Mouse (Mus musculus): Measurements from ENCODE around the gene Ldlrad3.

Gene Ldlrad3

DNA sequence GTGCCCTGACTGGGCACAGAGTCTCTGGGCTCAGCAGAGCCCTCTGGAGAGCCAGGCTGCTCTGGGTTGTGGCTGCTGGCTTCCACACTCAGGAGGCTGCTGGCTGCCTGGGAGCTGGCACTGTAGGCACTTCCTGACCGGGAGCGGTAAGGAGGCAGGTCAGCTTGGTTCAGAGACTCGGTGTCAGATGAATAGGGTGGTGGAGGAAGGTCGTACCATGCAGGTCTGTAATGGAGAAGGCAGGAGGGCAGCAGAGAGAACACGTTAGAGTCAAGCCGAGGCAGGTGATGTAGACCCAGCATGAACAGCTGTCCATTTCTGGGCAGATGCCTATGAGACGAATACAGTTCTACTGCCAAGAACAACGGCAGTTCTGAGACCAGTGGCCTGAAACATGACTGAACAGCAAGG lies 233.2 kb downstream of the Ldlrad3 start:
- no peak for DNase-seq

DNA sequence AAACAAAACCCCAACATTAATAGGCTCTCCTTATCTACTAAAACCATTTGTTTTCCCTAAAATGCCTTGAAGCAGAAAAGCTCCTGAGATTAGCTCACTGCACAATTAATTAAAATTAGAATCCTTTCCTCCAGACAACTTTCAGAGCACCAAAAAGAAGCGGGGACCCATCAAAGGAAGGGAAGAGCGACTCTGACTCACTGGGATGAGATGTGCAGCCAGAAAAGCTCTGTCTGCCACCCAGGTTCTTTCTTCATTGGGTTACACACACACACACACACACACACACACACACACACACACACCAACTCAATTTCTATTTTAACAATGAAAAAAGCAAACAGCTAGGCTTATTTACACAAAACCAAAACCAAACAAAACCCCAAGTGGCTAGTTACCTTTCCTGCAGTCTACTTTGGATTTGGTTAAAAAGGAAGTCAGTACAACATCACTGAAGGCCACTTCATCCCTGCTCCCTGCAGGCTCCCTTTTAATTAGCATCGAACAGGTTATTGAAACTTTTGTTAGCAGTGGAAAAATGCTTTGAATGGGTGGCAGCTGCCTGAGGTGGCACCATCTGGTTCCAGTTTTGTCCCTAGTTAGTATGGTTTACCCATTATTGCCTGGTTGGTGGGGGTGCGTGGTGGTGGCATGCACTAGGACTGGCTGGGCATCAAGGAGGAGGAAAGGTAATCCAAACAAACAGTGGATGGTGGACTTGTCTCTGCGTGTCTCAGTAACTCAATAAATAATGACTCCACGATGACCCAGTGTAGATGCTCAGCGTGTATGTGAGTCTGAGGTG lies 235.3 kb downstream of the Ldlrad3 start:
- no peak for DNase-seq

DNA sequence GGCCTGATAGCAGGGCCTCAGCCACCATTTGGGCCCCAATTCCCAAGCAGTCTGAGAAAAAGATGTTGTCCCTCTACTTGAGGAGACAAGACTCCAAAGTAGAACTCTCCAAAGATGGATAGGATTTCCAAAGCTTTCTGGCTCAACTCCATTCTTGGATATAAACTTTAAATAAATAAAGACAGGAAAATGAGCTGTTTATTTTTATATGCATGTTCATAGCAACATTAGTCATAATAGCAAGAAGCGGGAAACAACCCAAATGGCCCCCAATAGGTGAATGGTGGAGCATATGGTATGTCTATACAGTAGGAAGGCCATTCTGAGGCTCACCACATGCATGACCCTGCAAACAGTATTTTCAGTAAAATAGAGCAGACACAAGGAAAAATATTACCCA lies 251.2 kb downstream of the Ldlrad3 start:
- DNase-seq: no peak

- no peak for DNase-seq
These were observed 252.9 kb downstream of the Ldlrad3 start for GRCm38 (mm10) chr2:101933301-101933700.

DNA sequence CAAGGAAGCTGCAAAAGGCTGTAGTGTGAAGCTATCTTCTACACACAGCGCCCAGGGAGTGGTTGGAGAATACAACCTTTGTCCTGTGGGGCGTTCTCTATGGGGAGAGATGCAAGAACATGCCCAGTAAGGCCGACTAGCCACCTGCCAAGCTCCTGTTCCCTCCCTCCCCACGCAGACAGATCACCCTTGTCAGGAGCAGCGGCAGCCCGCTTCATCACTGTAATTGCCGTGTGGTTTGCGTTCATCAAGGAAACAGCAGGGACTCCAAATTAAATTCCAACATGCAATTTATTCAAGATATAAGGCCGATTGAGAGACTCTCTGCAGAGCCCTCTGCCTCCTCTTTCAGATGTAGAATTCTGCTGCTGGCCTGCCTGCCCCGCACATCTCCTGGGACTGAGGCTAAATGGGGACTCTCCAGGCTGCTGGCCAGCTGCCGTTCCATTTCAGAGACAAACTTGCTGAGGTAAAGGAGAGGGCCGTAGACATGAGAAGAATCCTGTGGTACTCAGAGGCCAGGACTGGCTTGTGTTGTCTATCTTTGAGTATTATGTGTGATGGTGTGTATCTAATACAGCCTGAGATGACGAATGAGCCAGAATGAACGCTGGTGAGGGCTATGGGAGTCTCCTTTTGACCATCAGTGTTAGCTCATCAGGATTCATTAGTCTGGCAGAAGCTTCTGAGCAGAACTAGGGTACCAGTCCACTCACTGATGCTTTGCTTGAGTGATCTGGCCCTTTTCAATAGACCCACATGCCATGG lies 253.8 kb downstream of the Ldlrad3 start:
- peak; percentile 29 for DNase-seq

- DNase-seq: peak; percentile 35
These were observed 260.5 kb downstream of the Ldlrad3 start for GRCm38 (mm10) chr2:101925591-101926188.

GRCm38 (mm10) chr2:101925183-101925582 lies 261.0 kb downstream of the Ldlrad3 start:
- DNase-seq: no peak

DNA sequence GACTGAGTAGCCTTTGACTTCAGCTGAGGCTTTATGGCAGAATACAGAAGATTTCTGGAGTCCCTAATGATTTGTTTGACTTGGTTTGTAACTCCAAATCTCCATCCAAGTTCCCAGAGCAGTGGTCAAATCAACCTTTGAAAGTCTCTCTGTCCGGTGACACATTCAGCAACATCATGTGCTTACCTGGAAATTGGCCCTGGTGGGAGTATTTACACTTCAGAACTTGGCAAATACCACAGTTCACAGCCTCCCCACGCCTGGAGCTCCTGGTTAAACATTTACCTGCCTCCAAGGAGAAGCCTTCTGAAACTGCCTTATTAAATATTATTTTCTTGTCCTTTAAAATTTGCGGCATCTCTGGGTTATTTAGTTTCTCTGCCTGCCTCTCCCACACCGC lies 263.0 kb downstream of the Ldlrad3 start:
- no peak for DNase-seq

GRCm38 (mm10) chr2:101922302-101922701 lies 263.9 kb downstream of the Ldlrad3 start:
- no peak for DNase-seq

- DNase-seq: no peak
These were observed 266.0 kb downstream of the Ldlrad3 start for GRCm38 (mm10) chr2:101920136-101920554.

DNA sequence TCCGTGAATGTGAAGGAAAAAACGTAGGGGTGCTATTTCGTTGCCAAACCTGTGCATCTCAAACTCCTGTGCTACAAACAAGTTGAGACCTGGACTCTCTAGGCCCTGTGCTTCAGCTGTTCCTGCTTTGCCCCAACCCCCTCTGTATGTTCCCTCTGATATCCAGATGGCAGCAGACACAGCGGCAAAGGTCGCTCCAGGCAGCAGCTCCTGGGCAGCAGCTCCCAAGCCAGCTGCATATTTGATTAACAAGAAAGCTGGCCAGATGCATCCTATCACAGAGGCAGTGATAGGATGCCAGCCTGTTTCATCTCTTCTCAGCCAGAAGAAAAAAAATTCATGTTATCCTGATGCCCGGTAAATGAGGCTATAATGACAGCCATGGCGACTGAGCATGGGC lies 267.7 kb downstream of the Ldlrad3 start:
- DNase-seq: peak; percentile 62

DNA sequence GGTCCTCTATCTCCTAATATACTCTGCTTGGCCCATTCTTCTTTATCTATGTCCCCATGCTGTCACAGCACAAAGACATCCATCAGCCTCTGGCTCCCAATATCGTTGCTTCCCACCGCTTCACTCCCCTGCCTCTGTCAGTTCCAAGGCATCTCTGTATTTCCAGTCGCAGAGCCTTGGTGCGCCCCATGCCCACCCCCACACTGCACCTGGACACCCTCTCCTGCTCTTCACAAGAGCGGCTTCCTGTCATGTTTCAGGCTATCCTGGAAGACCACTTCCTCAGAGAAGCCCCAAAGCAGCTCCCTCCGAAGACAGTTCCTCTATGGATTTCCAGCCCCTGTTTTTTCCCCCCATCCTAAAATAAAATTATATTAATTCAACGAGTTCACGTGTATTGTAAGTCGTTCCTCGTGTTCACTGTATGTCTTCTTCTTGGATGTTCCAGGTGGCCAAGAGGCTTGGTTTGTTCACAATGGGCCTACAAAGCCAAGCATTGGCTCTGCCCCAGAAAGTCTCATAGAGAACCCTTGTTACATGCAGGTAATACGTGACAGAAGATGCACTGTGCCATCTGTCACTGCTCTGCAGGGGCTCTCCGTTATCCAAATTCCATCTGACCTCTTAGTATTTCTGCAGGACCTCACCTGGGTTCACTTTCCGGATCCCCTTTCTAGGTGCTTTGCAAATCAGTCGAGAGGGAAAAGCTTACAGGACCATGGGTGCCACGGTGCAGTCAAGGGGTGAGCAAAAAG lies 276.7 kb downstream of the Ldlrad3 start:
- no peak for DNase-seq

DNA sequence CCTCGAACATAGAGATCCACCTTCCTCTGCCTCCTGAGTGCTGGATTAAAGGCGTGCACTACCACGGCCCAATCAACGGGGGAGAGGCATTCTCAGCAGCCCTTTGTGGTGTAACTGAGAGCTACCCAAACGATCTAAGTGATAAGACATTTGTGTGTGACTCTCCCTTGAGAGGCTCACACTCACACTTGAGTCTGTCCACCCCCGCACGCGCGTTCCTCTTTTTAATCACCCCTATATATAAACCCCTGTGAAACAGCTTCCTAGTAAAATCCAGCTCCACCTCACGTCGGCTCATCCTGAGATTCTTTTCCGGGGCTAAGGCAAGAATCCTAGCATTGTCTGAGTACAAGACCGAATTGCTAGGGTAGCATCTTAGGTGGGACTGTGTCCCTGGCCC lies 277.4 kb downstream of the Ldlrad3 start:
- DNase-seq: no peak

- DNase-seq: peak; percentile 48
These were observed 278.7 kb downstream of the Ldlrad3 start for GRCm38 (mm10) chr2:101907386-101908022.

GRCm38 (mm10) chr2:101906379-101906690 lies 279.9 kb downstream of the Ldlrad3 start:
- no peak for DNase-seq

GRCm38 (mm10) chr2:101905534-101906378 lies 280.4 kb downstream of the Ldlrad3 start:
- peak; percentile 90 for DNase-seq

DNA sequence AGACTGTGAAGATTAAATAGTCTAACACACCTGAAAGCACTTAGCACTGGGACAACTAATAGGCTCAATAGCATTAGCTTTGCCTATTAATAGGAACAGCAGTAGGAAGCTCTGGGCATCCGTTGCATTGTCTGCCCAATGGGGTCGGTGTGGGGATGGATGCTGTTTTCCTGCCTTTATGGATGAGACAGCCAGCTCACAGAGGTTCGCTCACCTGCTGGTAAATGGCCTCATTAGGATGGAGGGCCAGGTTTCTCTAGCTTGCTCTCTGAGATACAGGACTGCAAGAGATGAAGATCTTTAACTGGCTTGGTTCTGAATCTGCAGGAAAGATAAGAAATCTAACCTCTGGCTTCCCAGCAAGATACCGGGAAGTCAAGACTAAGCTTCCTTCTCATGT lies 284.0 kb downstream of the Ldlrad3 start:
- DNase-seq: no peak

Measured in retina, postnatal 1 day (tissue).